Mouse (Mus musculus) c-Kit-positive CD71-negative TER-119-negative erythroid progenitor cells, embryonic 14.5 days (primary cell): Measurements from ENCODE around the gene Clec10a.

Experiments
- DNase-seq: peaks from one replicate; pipeline ENCODE4 v3.0.0-alpha.2; 2013; ENCODE audit warnings: low read depth

Gene Clec10a

DNA sequence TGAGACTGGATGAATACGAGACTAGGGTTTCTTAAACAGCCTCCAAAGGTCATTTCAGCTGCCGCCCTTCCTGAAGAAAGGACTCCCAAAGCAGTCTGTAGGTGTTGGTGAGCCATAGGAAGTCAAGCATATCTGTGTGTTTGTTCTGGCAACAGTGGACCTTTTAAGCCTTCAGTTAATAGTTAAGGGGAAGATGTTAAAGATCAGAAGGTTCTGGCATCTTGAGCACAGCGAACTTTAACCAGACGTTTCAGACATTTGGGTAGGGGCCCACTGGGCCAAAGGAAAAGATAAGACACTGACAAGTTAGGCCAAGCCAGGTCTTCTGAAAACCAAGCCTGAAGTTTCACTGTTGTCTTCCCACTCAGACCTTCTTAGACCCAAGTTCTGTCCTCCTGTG, 62.0 kb downstream of the Clec10a start:
- DNase-seq = no peak

DNA sequence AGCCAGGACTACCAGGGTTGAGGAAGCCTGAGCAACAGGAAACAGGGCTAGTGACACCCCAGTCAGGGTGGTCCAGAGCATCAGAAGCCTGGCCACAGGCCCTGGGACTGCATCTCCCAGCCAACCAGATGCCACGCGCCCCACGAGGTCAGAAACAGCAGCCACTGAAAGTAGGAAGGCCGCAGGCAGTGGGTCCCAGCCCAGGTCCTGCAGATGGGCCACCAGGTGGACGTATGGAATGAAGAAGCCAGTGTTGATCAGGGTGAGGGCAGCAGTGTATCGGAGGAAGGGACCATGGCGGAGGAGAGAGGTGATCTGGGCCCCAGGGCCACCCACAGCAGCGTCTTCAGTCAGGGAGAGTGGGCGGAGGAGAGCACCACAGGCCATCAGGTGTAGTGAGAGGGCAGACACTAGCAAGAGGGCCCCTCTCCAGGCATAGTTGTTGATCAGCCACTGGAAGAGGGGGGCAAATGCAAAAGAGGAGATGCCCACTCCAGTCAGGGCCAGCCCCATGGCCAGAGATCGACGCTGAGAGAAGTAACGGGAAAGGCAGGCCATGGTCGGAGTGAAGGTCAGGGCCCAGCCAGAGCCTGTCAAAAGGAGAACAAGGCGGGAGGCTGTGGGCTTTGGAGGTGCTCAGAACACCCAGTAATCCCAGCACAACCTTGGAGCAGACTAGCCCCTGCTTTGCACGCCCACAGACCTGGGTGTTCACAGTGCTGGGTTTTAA, 62.9 kb downstream of the Clec10a start:
- DNase-seq = no peak

DNA sequence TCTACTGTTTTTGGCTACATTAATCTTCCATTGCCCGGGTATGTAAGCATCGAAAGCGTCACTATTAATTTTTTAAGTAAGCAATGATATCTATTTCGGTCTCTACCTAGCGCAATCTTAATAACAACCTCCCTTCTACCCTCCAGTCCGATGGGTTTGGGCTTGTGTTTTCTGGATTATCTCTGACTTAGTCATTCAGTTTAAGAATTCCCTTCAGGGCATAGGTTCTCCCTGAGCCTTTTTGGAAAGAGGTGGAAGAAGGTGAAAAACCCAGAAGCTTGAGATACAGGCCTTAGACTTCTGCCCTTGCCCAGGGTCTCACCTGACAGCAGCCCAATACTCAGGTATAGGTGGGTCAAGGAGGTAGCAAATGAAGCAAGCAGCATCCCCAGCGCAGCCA, 63.9 kb downstream of the Clec10a start:
- DNase-seq = no peak

DNA sequence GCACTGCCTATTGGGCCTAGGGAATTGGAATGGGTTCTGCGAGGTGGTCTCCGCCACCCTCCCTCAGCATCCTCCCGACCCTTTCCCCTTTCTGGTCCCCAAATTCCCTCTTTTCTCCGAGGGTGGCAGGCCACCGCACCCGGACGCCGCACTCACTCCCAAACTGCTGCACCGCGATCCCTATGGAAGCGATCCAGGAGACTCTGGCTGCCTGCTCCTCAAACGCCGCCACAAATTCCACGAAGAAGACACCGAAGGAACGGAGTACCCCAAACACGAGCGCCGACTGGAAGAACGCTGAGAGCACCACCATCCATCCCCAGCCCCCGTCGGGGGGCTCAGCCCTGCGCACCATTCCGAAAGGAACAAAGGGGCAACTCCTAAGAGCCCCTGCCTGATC, 64.3 kb downstream of the Clec10a start:
- DNase-seq = no peak
